Mouse (Mus musculus): ENCODE data around the gene Lrrc9. TPM values are rescaled to one million over a fixed set of nuclear protein-coding genes. Genes with fewer than 3 reads are reported as not detected.

Gene Lrrc9
- polyA plus RNA-seq, 1 experiment from 2014 or later, result 3.2 TPM

- no peaks in the 10 kb centered on the region for H3K36me3 ChIP-seq (ENCODE audit: poor library complexity, severe bottlenecking)
- H3K4me1 ChIP-seq, result peaks cover 4% of the 10 kb centered on the region; the same call in 1 of the 2 replicates
- no peak for ATAC-seq
- no peak overlapping the region for H3K4me3 ChIP-seq
- H3K9ac ChIP-seq, result no peak overlapping the region
- H3K9me3 ChIP-seq (replicated peaks), result no peaks in the 10 kb centered on the region
- H3K27ac ChIP-seq, result no peak overlapping the region
- no peak overlapping the region for H3K4me2 ChIP-seq
- no peaks in the 10 kb centered on the region for H3K27me3 ChIP-seq
Observed at GRCm38 (mm10) chr12:72484872-72485271, 43.2 kb downstream of the Lrrc9 start.

- Histone ChIP-seq H3K4me3 (no peak overlapping the region), H3K9me3 (replicated peaks) (no peaks in the 10 kb centered on the region), H3K4me1 (peaks cover 4% of the 10 kb centered on the region; the same call in 1 of the 2 replicates), H3K9ac (no peak overlapping the region), H3K27ac (no peak overlapping the region), H3K36me3 (ENCODE audit: poor library complexity, severe bottlenecking) (no peaks in the 10 kb centered on the region), H3K4me2 (no peak overlapping the region), H3K27me3 (no peaks in the 10 kb centered on the region)
- no peak for ATAC-seq
- WGBS, result 89% methylated on average over 3 of the region's 3 CpGs
Observed at GRCm38 (mm10) chr12:72487498-72487897, 45.8 kb downstream of the Lrrc9 start.

- Histone ChIP-seq H3K4me1 (no peaks in the 10 kb centered on the region), H3K36me3 (ENCODE audit: poor library complexity, severe bottlenecking) (no peaks in the 10 kb centered on the region), H3K9me3 (replicated peaks) (no peaks in the 10 kb centered on the region), H3K27ac (no peak overlapping the region), H3K4me3 (no peak overlapping the region), H3K27me3 (no peaks in the 10 kb centered on the region), H3K9ac (no peak overlapping the region), H3K4me2 (no peak overlapping the region)
- WGBS, result 93% methylated on average over 3 of the region's 3 CpGs
- no peak for ATAC-seq
Observed at GRCm38 (mm10) chr12:72489995-72490394, 48.3 kb downstream of the Lrrc9 start.

GRCm38 (mm10) chr12:72491063-72491719 lies 49.5 kb downstream of the Lrrc9 start:
- ATAC-seq, result no peak
- Histone ChIP-seq H3K27ac (no peak overlapping the region), H3K27me3 (no peaks in the 10 kb centered on the region), H3K9me3 (replicated peaks) (no peaks in the 10 kb centered on the region), H3K4me1 (no peaks in the 10 kb centered on the region), H3K4me3 (no peak overlapping the region), H3K9ac (no peak overlapping the region), H3K4me2 (no peak overlapping the region), H3K36me3 (ENCODE audit: poor library complexity, severe bottlenecking) (no peaks in the 10 kb centered on the region)
- 67% methylated on average over 3 of the region's 3 CpGs for WGBS

- Histone ChIP-seq H3K36me3 (ENCODE audit: poor library complexity, severe bottlenecking) (no peaks in the 10 kb centered on the region), H3K4me1 (peaks cover 10% of the 10 kb centered on the region), H3K4me2 (no peak overlapping the region), H3K9ac (no peak overlapping the region), H3K4me3 (no peak overlapping the region), H3K27ac (no peak overlapping the region), H3K27me3 (no peaks in the 10 kb centered on the region), H3K9me3 (replicated peaks) (no peaks in the 10 kb centered on the region)
- 36% methylated on average over 12 of the region's 12 CpGs for WGBS
- ATAC-seq, result peak; percentile 62; the same call in 1 of the 2 replicates
Observed at GRCm38 (mm10) chr12:72496866-72497600, 55.4 kb downstream of the Lrrc9 start.

GRCm38 (mm10) chr12:72509606-72510005 lies 67.9 kb downstream of the Lrrc9 start:
- no peaks in the 10 kb centered on the region for H3K27me3 ChIP-seq
- no peak for ATAC-seq
- no peaks in the 10 kb centered on the region for H3K4me1 ChIP-seq
- WGBS, result 70% methylated on average over 7 of the region's 7 CpGs
- no peak overlapping the region for H3K4me2 ChIP-seq
- no peak overlapping the region for H3K4me3 ChIP-seq
- H3K9ac ChIP-seq, result no peak overlapping the region
- no peak overlapping the region for H3K27ac ChIP-seq
- no peaks in the 10 kb centered on the region for H3K9me3 ChIP-seq (replicated peaks)
- H3K36me3 ChIP-seq (ENCODE audit: poor library complexity, severe bottlenecking), result no peaks in the 10 kb centered on the region

GRCm38 (mm10) chr12:72515446-72515845 lies 73.8 kb downstream of the Lrrc9 start:
- H3K9ac ChIP-seq, result no peak overlapping the region
- 61% methylated on average over 3 of the region's 3 CpGs for WGBS
- no peaks in the 10 kb centered on the region for H3K27me3 ChIP-seq
- H3K4me3 ChIP-seq, result no peak overlapping the region
- H3K4me2 ChIP-seq, result no peak overlapping the region
- no peaks in the 10 kb centered on the region for H3K36me3 ChIP-seq (ENCODE audit: poor library complexity, severe bottlenecking)
- H3K9me3 ChIP-seq (replicated peaks), result no peaks in the 10 kb centered on the region
- ATAC-seq, result no peak
- H3K27ac ChIP-seq, result no peak overlapping the region
- H3K4me1 ChIP-seq, result peaks cover 13% of the 10 kb centered on the region

- Histone ChIP-seq H3K27ac (no peak overlapping the region; the same call in 1 of the 2 replicates), H3K4me1 (peaks cover 13% of the 10 kb centered on the region), H3K4me3 (no peak overlapping the region), H3K9ac (no peak overlapping the region), H3K36me3 (ENCODE audit: poor library complexity, severe bottlenecking) (no peaks in the 10 kb centered on the region), H3K4me2 (peak overlapping the region; percentile 44), H3K9me3 (replicated peaks) (no peaks in the 10 kb centered on the region), H3K27me3 (no peaks in the 10 kb centered on the region)
- ATAC-seq, result peak; percentile 75; the same call in 1 of the 2 replicates
- WGBS, result 13% methylated on average over 12 of the region's 12 CpGs
Observed at GRCm38 (mm10) chr12:72518114-72518728, 76.6 kb downstream of the Lrrc9 start.

- no peaks in the 10 kb centered on the region for H3K36me3 ChIP-seq (ENCODE audit: poor library complexity, severe bottlenecking)
- no peak overlapping the region for H3K4me3 ChIP-seq
- H3K4me1 ChIP-seq, result peaks cover 13% of the 10 kb centered on the region
- no peak overlapping the region for H3K9ac ChIP-seq
- no peaks in the 10 kb centered on the region for H3K27me3 ChIP-seq
- peak; percentile 79; the same call in 1 of the 2 replicates for ATAC-seq
- no peaks in the 10 kb centered on the region for H3K9me3 ChIP-seq (replicated peaks)
- peak overlapping the region; percentile 34 for H3K4me2 ChIP-seq
- H3K27ac ChIP-seq, result peak overlapping the region; percentile 40
- 14% methylated on average over 9 of the region's 9 CpGs for WGBS
Observed at GRCm38 (mm10) chr12:72519352-72519751, 77.7 kb downstream of the Lrrc9 start.

- Histone ChIP-seq H3K4me3 (no peak overlapping the region), H3K4me1 (peaks cover 13% of the 10 kb centered on the region), H3K27me3 (no peaks in the 10 kb centered on the region), H3K36me3 (ENCODE audit: poor library complexity, severe bottlenecking) (no peaks in the 10 kb centered on the region), H3K9me3 (replicated peaks) (no peaks in the 10 kb centered on the region), H3K9ac (no peak overlapping the region), H3K4me2 (peak overlapping the region; percentile 34; the same call in 1 of the 2 replicates), H3K27ac (no peak overlapping the region; the same call in 1 of the 2 replicates)
- 69% methylated on average over 5 of the region's 5 CpGs for WGBS
- no peak for ATAC-seq
Observed at GRCm38 (mm10) chr12:72519855-72520254, 78.2 kb downstream of the Lrrc9 start.

GRCm38 (mm10) chr12:72520645-72521044 lies 79.0 kb downstream of the Lrrc9 start:
- ATAC-seq, result no peak
- peaks cover 13% of the 10 kb centered on the region for H3K4me1 ChIP-seq
- H3K9me3 ChIP-seq (replicated peaks), result no peaks in the 10 kb centered on the region
- 2% methylated on average over 2 of the region's 2 CpGs for WGBS
- no peak overlapping the region for H3K4me2 ChIP-seq
- H3K27ac ChIP-seq, result no peak overlapping the region
- H3K36me3 ChIP-seq (ENCODE audit: poor library complexity, severe bottlenecking), result no peaks in the 10 kb centered on the region
- no peak overlapping the region for H3K4me3 ChIP-seq
- no peaks in the 10 kb centered on the region for H3K27me3 ChIP-seq
- H3K9ac ChIP-seq, result no peak overlapping the region

GRCm38 (mm10) chr12:72525588-72525987 lies 83.9 kb downstream of the Lrrc9 start:
- H3K27me3 ChIP-seq, result no peaks in the 10 kb centered on the region
- no peaks in the 10 kb centered on the region for H3K36me3 ChIP-seq (ENCODE audit: poor library complexity, severe bottlenecking)
- no peak overlapping the region for H3K27ac ChIP-seq
- no peak for ATAC-seq
- H3K4me3 ChIP-seq, result no peak overlapping the region
- no peaks in the 10 kb centered on the region for H3K4me1 ChIP-seq
- 78% methylated on average over 4 of the region's 4 CpGs for WGBS
- H3K9ac ChIP-seq, result no peak overlapping the region
- no peak overlapping the region for H3K4me2 ChIP-seq
- H3K9me3 ChIP-seq (replicated peaks), result no peaks in the 10 kb centered on the region

All from forebrain, embryonic 13.5 days (tissue).